Mouse (Mus musculus): Measurements from ENCODE around the gene Kif21b. TPM values are rescaled to one million over a fixed set of nuclear protein-coding genes. Genes with fewer than 3 reads are reported as not detected.
A peak's percentile ranks its signal among the peaks of the same experiment; 100 is the strongest.

Gene Kif21b
- polyA plus RNA-seq, 1 experiment from 2014 or later, result 5.6 TPM

DNA sequence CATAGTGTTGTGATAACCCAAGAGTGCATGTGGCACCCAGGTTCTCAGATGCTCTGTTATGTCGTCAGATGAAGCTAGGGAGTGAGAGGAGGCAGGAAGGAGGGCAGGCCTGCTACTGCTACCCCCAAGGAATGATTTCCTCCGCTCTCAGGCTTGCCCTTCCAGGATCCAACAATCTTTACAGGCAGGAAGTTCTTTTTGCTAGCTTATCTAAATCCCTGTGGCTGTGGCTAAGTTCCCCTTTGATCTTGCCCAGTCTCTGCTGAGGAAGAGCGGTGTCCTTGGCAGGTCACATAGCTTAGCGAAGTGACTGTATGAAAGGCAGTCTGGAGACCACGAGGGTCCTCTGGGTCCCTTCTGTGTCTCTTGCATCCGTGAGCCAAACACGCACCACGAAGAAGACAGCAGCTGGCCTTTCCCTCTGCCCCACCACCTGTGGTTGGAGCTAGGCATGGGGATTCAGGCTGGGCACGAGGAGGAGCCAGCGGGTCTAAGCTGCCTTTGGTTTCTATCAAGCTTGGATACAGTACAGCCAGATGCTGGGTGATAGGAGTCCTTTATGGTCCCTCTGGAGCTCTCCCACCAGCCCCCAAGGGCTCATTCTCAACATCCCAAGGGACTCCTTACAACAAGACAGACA is 7.1 kb downstream of the Kif21b start:
- no peak overlapping the region for H3K9ac ChIP-seq (ENCODE audit: low read length)
- DNase-seq (ENCODE audit: low spot score), result no peak
- H3K36me3 ChIP-seq (ENCODE audit: control insufficient read depth, insufficient read depth, low read length), result no peaks in the 10 kb centered on the region
- H3K27ac ChIP-seq (ENCODE audit: low read depth), result peak overlapping the region; percentile 77
- no peak overlapping the region for H3K4me3 ChIP-seq (ENCODE audit: low read depth, low read length)
- H3K9me3 ChIP-seq (ENCODE audit: control insufficient read depth, low read length), result no peaks in the 10 kb centered on the region
- ATAC-seq (replicated peaks; ENCODE audit: low FRiP score, low TSS enrichment, low read depth), result no peak
- no peaks in the 10 kb centered on the region for H3K27me3 ChIP-seq (replicated peaks; ENCODE audit: control insufficient read depth, insufficient read depth, low read length)
- no peak overlapping the region for H3K4me2 ChIP-seq (ENCODE audit: low read length)
- 33% methylated on average over 10 of the region's 10 CpGs for whole genome bisulfite sequencing
- H3K4me1 ChIP-seq (replicated peaks; ENCODE audit: control insufficient read depth, insufficient read depth, low read length), result peaks cover 83% of the 10 kb centered on the region

DNA sequence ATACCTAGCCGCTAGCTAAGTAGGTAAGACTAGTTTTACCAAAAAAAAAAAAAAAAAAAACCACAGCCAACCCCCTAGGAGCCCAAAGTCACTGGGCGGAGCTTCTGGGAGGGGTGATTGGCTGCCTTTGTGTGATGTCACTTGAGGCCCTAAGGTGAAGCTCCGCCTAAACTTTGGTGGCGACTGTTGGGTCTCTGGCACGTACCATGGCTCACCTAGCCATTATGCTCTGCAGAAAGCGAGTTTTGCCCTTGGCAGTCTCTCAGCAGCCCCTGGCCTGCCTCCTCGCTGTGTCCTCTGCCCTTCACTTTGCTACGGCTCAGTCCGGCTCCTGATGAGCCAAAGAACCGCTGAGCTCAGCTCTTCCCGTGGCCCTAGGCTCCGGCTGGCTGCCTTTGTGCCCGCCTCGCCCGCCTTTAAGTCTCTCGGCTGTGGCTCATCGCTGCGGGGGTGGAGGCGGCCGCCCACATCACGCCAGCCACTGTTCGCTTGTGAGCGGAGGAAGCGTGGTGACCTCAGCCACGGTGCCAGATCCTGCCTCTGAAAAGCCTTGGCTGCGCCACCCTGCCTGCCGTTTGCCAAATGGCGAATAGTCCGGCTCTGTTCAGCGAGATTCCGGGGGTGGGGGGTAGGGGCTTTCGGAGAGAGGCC is 8.9 kb downstream of the Kif21b start:
- Histone ChIP-seq H3K36me3 (ENCODE audit: control insufficient read depth, insufficient read depth, low read length) (peaks cover 4% of the 10 kb centered on the region; the same call in 1 of the 2 replicates), H3K4me2 (ENCODE audit: low read length) (peak overlapping the region; percentile 88), H3K4me3 (ENCODE audit: low read depth, low read length) (peak overlapping the region; percentile 46), H3K4me1 (replicated peaks; ENCODE audit: control insufficient read depth, insufficient read depth, low read length) (peaks cover 66% of the 10 kb centered on the region), H3K9ac (ENCODE audit: low read length) (peak overlapping the region; percentile 69), H3K9me3 (ENCODE audit: control insufficient read depth, low read length) (no peaks in the 10 kb centered on the region), H3K27me3 (replicated peaks; ENCODE audit: control insufficient read depth, insufficient read depth, low read length) (no peaks in the 10 kb centered on the region), H3K27ac (ENCODE audit: low read depth) (peak overlapping the region; percentile 71)
- DNase-seq (ENCODE audit: low spot score), result peak; percentile 75
- ATAC-seq (replicated peaks; ENCODE audit: low FRiP score, low TSS enrichment, low read depth), result peak; percentile 54; the same call in 1 of the 2 replicates
- 2% methylated on average over 32 of the region's 32 CpGs for WGBS

DNA sequence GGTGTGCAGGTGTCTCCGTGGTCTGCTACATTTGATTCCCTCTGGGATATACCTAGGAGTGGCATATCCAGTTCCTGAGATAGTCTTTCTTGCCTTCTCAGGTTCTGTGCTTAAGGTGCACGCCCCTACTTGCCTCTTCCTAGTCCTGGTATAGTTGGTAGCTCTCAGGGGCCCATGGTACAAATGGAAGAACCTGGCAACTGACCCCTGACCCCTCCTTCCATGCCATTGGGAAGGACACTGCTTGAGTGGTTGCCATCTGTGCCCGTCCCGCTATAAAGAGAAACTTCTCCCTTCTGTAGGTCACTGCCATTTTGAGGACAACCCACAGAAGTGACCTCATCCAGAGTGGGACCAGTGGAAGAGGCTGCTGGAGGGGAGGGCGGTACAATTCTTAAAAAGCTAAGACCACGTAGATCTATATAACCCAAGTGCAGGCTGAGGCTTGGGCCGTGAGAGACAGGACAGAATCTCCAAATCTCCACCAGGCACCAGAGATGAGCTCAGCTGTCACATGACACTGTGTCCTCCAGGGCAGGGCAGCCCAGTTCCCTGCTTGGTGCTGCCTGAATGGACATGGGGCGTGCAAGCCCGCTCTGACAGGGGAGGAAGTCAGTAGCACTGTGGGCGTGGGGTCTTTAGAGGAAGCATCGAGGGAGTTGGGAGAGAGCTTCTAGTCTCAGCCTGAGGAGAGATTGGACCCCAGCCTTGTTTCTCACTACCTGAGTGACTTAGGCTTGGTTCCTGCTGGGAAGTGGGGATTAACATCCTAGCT is 10.2 kb downstream of the Kif21b start:
- no peak overlapping the region for H3K4me2 ChIP-seq (ENCODE audit: low read length)
- no peaks in the 10 kb centered on the region for H3K9me3 ChIP-seq (ENCODE audit: control insufficient read depth, low read length)
- ATAC-seq (replicated peaks; ENCODE audit: low FRiP score, low TSS enrichment, low read depth) (no peak), DNase-seq (ENCODE audit: low spot score) (no peak)
- 82% methylated on average over 11 of the region's 11 CpGs for WGBS
- no peak overlapping the region for H3K27ac ChIP-seq (ENCODE audit: low read depth)
- H3K4me3 ChIP-seq (ENCODE audit: low read depth, low read length), result no peak overlapping the region
- H3K27me3 ChIP-seq (replicated peaks; ENCODE audit: control insufficient read depth, insufficient read depth, low read length), result no peaks in the 10 kb centered on the region
- peaks cover 4% of the 10 kb centered on the region; the same call in 1 of the 2 replicates for H3K36me3 ChIP-seq (ENCODE audit: control insufficient read depth, insufficient read depth, low read length)
- no peak overlapping the region for H3K9ac ChIP-seq (ENCODE audit: low read length)
- peaks cover 55% of the 10 kb centered on the region for H3K4me1 ChIP-seq (replicated peaks; ENCODE audit: control insufficient read depth, insufficient read depth, low read length)

DNA sequence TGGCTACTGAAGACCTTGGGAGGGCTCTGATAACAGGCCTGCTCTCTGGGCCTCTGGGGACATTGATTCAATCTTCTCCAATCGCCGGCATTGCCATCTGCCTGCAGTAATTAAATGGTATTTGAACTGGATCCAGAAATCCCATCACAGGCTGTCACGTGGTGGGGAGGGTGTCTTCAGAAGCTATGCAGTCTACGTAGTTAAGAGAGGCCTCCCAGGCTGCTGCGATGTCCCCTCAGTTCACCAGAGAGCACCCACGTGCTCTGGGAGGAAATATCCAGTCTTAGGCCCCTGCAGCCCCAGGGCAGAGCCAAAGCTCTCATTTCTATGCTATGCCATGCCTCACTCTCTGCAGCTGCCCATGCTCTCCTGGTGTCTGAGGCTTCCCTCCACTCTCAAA is 11.1 kb downstream of the Kif21b start:
- Histone ChIP-seq H3K27me3 (replicated peaks; ENCODE audit: control insufficient read depth, insufficient read depth, low read length) (no peaks in the 10 kb centered on the region), H3K4me3 (ENCODE audit: low read depth, low read length) (no peak overlapping the region), H3K4me1 (replicated peaks; ENCODE audit: control insufficient read depth, insufficient read depth, low read length) (peaks cover 45% of the 10 kb centered on the region), H3K27ac (ENCODE audit: low read depth) (no peak overlapping the region), H3K4me2 (ENCODE audit: low read length) (no peak overlapping the region), H3K9ac (ENCODE audit: low read length) (no peak overlapping the region), H3K36me3 (ENCODE audit: control insufficient read depth, insufficient read depth, low read length) (peaks cover 8% of the 10 kb centered on the region), H3K9me3 (ENCODE audit: control insufficient read depth, low read length) (no peaks in the 10 kb centered on the region)
- 33% methylated on average over 6 of the region's 6 CpGs for WGBS
- DNase-seq (ENCODE audit: low spot score), result no peak
- ATAC-seq (replicated peaks; ENCODE audit: low FRiP score, low TSS enrichment, low read depth), result no peak

DNA sequence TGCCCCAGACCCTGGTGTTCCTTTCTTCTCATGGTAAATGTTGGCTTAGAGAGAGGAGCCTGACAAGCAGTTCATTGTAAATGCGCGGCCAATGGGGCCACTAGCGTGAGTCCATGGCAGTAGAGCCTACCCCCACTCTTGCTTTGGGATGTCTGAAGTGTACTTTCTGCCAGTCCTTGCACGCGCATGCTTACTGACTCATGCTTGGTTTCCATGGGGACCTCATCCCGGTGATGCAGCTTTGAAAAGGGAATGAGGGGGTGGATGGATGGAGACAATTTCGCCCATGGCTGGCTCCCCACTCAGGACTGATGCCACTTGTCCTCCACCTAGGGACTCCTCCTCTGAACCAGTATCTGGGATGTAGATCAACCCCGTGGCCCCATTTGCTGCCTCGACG is 12.3 kb downstream of the Kif21b start:
- ATAC-seq (replicated peaks; ENCODE audit: low FRiP score, low TSS enrichment, low read depth) (no peak), DNase-seq (ENCODE audit: low spot score) (no peak)
- Histone ChIP-seq H3K4me2 (ENCODE audit: low read length) (no peak overlapping the region), H3K27me3 (replicated peaks; ENCODE audit: control insufficient read depth, insufficient read depth, low read length) (no peaks in the 10 kb centered on the region), H3K36me3 (ENCODE audit: control insufficient read depth, insufficient read depth, low read length) (peaks cover 20% of the 10 kb centered on the region), H3K4me1 (replicated peaks; ENCODE audit: control insufficient read depth, insufficient read depth, low read length) (peaks cover 34% of the 10 kb centered on the region), H3K9me3 (ENCODE audit: control insufficient read depth, low read length) (no peaks in the 10 kb centered on the region), H3K27ac (ENCODE audit: low read depth) (no peak overlapping the region), H3K4me3 (ENCODE audit: low read depth, low read length) (no peak overlapping the region), H3K9ac (ENCODE audit: low read length) (no peak overlapping the region)
- WGBS, result 90% methylated on average over 10 of the region's 10 CpGs

DNA sequence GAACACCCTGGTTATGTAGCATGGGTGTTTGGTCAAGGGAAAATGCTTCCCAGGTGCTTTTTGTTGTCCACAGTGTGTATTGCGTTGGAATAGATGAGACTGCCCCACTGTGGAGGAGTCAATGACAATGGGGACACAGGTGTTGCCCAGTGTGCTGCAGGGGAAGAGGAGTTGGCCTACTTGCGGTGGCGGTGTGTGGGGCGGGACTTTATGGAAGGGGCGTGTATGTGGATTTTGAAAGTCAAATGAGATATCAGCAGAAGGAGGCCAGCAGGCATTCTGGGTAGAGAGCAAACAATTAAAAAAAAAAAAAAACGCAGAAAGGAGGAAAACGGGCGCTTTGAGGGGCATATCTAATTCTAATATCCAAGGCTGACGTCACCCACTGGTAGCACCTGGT is 18.5 kb downstream of the Kif21b start:
- Histone ChIP-seq H3K36me3 (ENCODE audit: control insufficient read depth, insufficient read depth, low read length) (peaks cover 75% of the 10 kb centered on the region), H3K9ac (ENCODE audit: low read length) (no peak overlapping the region), H3K4me3 (ENCODE audit: low read depth, low read length) (no peak overlapping the region), H3K27ac (ENCODE audit: low read depth) (no peak overlapping the region), H3K4me1 (replicated peaks; ENCODE audit: control insufficient read depth, insufficient read depth, low read length) (no peaks in the 10 kb centered on the region), H3K9me3 (ENCODE audit: control insufficient read depth, low read length) (no peaks in the 10 kb centered on the region), H3K27me3 (replicated peaks; ENCODE audit: control insufficient read depth, insufficient read depth, low read length) (no peaks in the 10 kb centered on the region), H3K4me2 (ENCODE audit: low read length) (no peak overlapping the region)
- DNase-seq (ENCODE audit: low spot score) (no peak), ATAC-seq (replicated peaks; ENCODE audit: low FRiP score, low TSS enrichment, low read depth) (no peak)
- WGBS, result 95% methylated on average over 9 of the region's 9 CpGs

DNA sequence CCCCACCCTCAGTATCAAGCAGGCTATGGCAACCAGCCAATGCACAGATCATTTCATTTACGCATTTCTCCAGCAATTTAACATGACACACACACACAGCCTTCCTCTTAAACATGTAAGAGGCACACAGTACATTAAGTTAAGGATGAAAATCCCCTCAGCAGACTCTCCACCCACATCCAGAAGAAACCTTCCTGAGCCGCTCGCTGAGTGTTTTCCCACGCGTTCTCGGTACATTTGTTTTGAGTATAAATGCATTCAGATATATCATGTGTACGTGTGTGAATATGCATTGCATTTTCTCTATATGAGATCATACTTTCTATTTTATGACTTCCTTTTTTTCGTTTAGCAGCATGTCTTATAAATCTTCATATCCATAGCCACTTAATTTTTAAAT is 20.2 kb downstream of the Kif21b start:
- Histone ChIP-seq H3K9me3 (ENCODE audit: control insufficient read depth, low read length) (no peaks in the 10 kb centered on the region), H3K4me2 (ENCODE audit: low read length) (no peak overlapping the region), H3K4me3 (ENCODE audit: low read depth, low read length) (no peak overlapping the region), H3K27me3 (replicated peaks; ENCODE audit: control insufficient read depth, insufficient read depth, low read length) (no peaks in the 10 kb centered on the region), H3K4me1 (replicated peaks; ENCODE audit: control insufficient read depth, insufficient read depth, low read length) (no peaks in the 10 kb centered on the region), H3K9ac (ENCODE audit: low read length) (no peak overlapping the region), H3K36me3 (ENCODE audit: control insufficient read depth, insufficient read depth, low read length) (peaks cover 75% of the 10 kb centered on the region), H3K27ac (ENCODE audit: low read depth) (no peak overlapping the region)
- DNase-seq (ENCODE audit: low spot score) (no peak), ATAC-seq (replicated peaks; ENCODE audit: low FRiP score, low TSS enrichment, low read depth) (no peak)
- WGBS, result 78% methylated on average over 8 of the region's 8 CpGs

DNA sequence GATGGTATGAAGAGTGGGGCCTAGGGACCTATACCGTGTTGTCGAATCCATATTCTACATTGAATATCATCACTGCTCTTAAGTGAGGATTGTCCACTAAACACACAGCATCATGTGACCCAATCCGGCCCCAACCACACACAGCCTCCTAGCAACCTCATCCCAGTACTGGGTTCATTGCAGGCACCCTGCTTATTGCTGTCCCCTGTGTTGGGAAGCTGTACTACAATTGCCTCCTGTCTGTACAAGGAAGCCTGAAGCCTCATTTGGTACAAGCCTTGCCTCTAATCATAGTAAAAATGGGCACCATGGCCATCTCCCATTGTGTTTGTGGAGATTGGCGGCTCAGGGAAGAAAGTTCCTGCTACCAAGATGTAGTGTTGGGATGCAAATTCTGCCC is 25.1 kb downstream of the Kif21b start:
- Histone ChIP-seq H3K27me3 (replicated peaks; ENCODE audit: control insufficient read depth, insufficient read depth, low read length) (no peaks in the 10 kb centered on the region), H3K9me3 (ENCODE audit: control insufficient read depth, low read length) (no peaks in the 10 kb centered on the region), H3K4me2 (ENCODE audit: low read length) (no peak overlapping the region), H3K27ac (ENCODE audit: low read depth) (no peak overlapping the region), H3K9ac (ENCODE audit: low read length) (no peak overlapping the region), H3K4me1 (replicated peaks; ENCODE audit: control insufficient read depth, insufficient read depth, low read length) (no peaks in the 10 kb centered on the region), H3K4me3 (ENCODE audit: low read depth, low read length) (no peak overlapping the region), H3K36me3 (ENCODE audit: control insufficient read depth, insufficient read depth, low read length) (peaks cover 78% of the 10 kb centered on the region)
- DNase-seq (ENCODE audit: low spot score) (no peak), ATAC-seq (replicated peaks; ENCODE audit: low FRiP score, low TSS enrichment, low read depth) (no peak)
- WGBS, result 98% methylated on average over 4 of the region's 4 CpGs
